Mouse (Mus musculus): Measurements from ENCODE around the gene Crybb2. TPM values are rescaled to one million over a fixed set of nuclear protein-coding genes. Genes with fewer than 3 reads are reported as not detected.
A peak's percentile ranks its signal among the peaks of the same experiment; 100 is the strongest.

The Crybb2 gene
- polyA plus RNA-seq, 1 experiment: not detected

DNA sequence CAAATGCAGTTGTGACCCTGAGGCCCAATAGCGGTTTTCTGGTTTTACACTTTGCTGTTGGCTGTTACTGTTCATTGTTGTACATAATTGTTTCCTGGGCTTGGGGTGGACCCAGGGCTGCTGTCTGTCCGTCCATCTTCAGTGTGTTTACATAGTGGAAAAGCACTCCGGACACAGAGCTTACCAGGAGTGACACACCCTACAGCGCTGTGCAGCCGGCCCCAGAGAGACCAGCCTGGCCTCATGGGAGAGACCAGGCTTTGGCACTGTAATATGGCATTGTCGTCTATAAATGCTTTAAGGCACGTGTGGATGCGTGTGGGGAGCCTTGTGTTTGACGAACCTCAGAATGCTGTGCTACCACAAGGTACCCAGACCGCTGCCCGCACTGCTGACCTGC lies 30.5 kb upstream of the Crybb2 start:
- Histone ChIP-seq H3K4me3 (replicated peaks; ENCODE audit: control insufficient read depth, low read depth, low read length) (no peak overlapping the region), H3K27ac (ENCODE audit: control insufficient read depth, insufficient read depth, low read depth, low read length, poor library complexity) (no peak overlapping the region), H3K4me1 (ENCODE audit: control insufficient read depth, insufficient read depth, low read length) (peaks cover 1% of the 10 kb centered on the region; the same call in 1 of the 2 replicates)
- 91% methylated on average over 11 of the region's 11 CpGs for WGBS
- no peak for TF ChIP-seq POLR2A (IDR thresholded peaks at IDR 0.05; ENCODE audit: borderline replicate concordance, control insufficient read depth, low read depth, low read length)

DNA sequence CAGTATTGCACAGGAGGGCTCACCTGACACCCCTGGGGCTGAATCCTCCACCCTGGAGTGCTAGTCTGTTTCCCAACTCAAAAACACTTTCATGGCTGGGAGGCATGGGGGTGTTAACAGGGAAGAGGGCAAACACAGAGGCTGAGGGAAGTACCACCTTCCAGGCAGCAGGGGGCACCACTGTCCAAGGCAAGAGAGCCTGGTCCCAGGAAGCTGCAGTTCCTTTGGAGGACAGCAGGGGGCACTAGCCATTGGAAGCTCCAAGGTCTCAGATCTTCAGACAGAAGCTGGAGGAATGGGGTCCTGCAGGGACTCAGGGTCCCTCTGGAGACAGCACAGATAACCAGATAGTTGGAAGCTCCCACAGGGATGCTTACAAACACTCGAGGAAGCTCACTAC lies 29.6 kb upstream of the Crybb2 start:
- no peak overlapping the region for H3K27ac ChIP-seq (ENCODE audit: control insufficient read depth, insufficient read depth, low read depth, low read length, poor library complexity)
- peaks cover 1% of the 10 kb centered on the region; the same call in 1 of the 2 replicates for H3K4me1 ChIP-seq (ENCODE audit: control insufficient read depth, insufficient read depth, low read length)
- TF ChIP-seq POLR2A (IDR thresholded peaks at IDR 0.05; ENCODE audit: borderline replicate concordance, control insufficient read depth, low read depth, low read length): no peak
- peak; percentile 100 for TF ChIP-seq CTCF (IDR thresholded peaks at IDR 0.05; ENCODE audit: control insufficient read depth, insufficient read depth, low read length)
- WGBS: 41% methylated on average over 1 of the region's 1 CpGs
- H3K4me3 ChIP-seq (replicated peaks; ENCODE audit: control insufficient read depth, low read depth, low read length): no peak overlapping the region

DNA sequence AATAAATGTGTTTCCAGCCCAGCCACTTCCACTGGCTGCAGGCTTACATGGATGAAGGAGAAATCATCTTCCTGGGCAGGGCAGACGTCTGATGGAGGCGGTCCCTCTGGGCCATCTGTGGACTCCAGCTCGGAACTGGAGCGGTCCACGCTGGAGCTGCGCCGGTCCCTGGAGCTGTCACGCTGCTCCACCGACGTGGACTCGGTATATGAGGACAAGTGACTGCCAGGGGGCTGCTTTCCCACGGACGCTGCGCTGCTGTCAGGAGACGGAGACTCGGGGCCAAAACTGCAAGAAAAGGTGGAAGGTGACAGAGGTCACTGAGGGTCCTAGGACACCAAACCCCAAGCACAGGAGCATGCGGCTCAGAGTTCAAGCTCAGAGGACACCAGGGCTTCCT lies 27.6 kb upstream of the Crybb2 start:
- TF ChIP-seq POLR2A (IDR thresholded peaks at IDR 0.05; ENCODE audit: borderline replicate concordance, control insufficient read depth, low read depth, low read length) (no peak), CTCF (IDR thresholded peaks at IDR 0.05; ENCODE audit: control insufficient read depth, insufficient read depth, low read length) (no peak)
- WGBS: 89% methylated on average over 17 of the region's 17 CpGs
- H3K4me1 ChIP-seq (ENCODE audit: control insufficient read depth, insufficient read depth, low read length): no peaks in the 10 kb centered on the region

DNA sequence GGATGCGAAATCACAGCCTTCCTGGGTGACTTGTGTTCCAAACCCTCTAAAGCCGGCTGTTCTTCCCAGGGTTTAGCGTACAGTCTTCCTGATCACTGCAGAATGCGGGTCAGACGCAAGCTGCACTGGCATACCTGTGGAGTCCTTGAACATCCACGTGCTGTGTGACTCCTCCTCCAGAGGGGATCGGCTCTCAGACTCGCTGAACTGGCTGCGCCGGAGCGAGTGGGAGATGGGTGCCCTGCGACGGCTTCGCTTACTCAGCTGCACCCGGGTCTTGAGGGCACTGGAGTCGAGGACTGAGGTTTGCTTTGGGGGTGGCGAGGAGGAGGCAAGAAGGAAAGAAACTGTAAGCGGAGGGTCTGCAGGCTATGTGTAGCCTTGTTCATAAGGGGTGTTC lies 25.5 kb upstream of the Crybb2 start:
- Histone ChIP-seq H3K4me3 (replicated peaks; ENCODE audit: control insufficient read depth, low read depth, low read length) (no peak overlapping the region), H3K4me1 (ENCODE audit: control insufficient read depth, insufficient read depth, low read length) (no peaks in the 10 kb centered on the region), H3K27ac (ENCODE audit: control insufficient read depth, insufficient read depth, low read depth, low read length, poor library complexity) (no peak overlapping the region)
- 92% methylated on average over 18 of the region's 18 CpGs for WGBS
- TF ChIP-seq POLR2A (IDR thresholded peaks at IDR 0.05; ENCODE audit: borderline replicate concordance, control insufficient read depth, low read depth, low read length): no peak
- TF ChIP-seq CTCF (IDR thresholded peaks at IDR 0.05; ENCODE audit: control insufficient read depth, insufficient read depth, low read length): no peak

More for the DNA sequence above, 27.6 kb upstream of the Crybb2 start:
- no peak overlapping the region for H3K27ac ChIP-seq (ENCODE audit: control insufficient read depth, insufficient read depth, low read depth, low read length, poor library complexity)
- no peak overlapping the region for H3K4me3 ChIP-seq (replicated peaks; ENCODE audit: control insufficient read depth, low read depth, low read length)

DNA sequence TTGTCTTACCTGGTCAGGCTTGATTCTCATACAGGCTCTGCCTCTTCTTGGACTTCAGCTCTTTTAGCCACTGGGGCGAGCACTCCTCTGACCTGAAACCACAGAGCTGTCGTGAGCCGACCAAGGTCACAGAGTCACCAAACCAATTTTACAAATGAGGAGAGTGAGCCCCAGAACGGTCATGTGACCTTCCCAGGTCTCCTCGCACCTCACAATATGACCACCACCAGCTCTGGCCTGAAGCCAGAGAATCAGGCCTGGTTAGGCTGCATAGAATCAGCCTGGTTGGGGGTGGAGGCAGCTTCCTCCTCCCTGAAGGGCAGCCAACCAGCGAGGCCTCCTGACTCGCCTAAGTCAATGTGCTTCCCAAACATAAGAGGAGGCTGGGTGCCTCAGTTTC lies 22.5 kb upstream of the Crybb2 start:
- TF ChIP-seq CTCF (IDR thresholded peaks at IDR 0.05; ENCODE audit: control insufficient read depth, insufficient read depth, low read length): no peak
- no peak for TF ChIP-seq POLR2A (IDR thresholded peaks at IDR 0.05; ENCODE audit: borderline replicate concordance, control insufficient read depth, low read depth, low read length)
- H3K27ac ChIP-seq (ENCODE audit: control insufficient read depth, insufficient read depth, low read depth, low read length, poor library complexity): no peak overlapping the region
- no peak overlapping the region for H3K4me3 ChIP-seq (replicated peaks; ENCODE audit: control insufficient read depth, low read depth, low read length)
- 76% methylated on average over 7 of the region's 7 CpGs for WGBS
- no peaks in the 10 kb centered on the region for H3K4me1 ChIP-seq (ENCODE audit: control insufficient read depth, insufficient read depth, low read length)

DNA sequence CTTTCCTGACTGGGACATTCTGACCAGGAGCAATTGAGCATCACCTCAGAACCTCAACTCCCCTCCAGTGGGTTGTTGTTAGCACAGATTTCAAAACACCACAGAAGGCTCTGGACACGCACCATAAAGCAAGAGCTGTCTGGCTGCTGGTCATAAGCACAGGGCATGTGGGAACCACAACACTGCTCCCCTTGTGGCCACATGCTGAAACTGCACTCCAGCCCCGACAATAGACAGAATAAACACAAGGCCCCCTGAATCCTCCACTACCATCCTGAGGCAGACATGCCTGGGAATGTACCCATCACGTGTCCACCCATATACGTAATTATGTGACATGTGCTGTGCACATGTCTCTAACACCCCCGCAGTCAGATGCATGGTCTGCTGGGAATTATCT lies 21.2 kb upstream of the Crybb2 start:
- Histone ChIP-seq H3K4me3 (replicated peaks; ENCODE audit: control insufficient read depth, low read depth, low read length) (no peak overlapping the region), H3K4me1 (ENCODE audit: control insufficient read depth, insufficient read depth, low read length) (no peaks in the 10 kb centered on the region), H3K27ac (ENCODE audit: control insufficient read depth, insufficient read depth, low read depth, low read length, poor library complexity) (no peak overlapping the region)
- 69% methylated on average over 5 of the region's 5 CpGs for WGBS
- TF ChIP-seq CTCF (IDR thresholded peaks at IDR 0.05; ENCODE audit: control insufficient read depth, insufficient read depth, low read length) (peak; percentile 66), POLR2A (IDR thresholded peaks at IDR 0.05; ENCODE audit: borderline replicate concordance, control insufficient read depth, low read depth, low read length) (no peak)

DNA sequence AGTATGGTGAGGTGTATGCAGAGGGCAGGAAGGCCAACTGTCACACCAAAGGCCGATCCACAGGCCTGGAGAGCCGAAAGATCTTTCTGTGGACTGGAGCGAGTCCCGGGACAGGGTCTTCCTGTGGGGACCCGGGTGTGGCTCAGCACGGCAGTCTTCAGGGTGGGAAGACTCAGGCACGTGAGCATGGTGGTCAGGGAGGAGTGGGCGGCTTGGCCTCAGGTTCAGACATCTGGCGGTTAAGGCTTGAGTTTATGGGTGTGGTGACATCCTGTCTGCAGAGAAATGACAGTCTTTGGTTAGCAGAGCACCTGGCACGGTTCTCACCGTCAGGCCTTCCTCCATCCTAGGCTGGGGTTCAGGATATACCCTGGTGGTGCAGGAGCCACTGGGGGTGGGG lies 20.8 kb upstream of the Crybb2 start:
- Histone ChIP-seq H3K4me3 (replicated peaks; ENCODE audit: control insufficient read depth, low read depth, low read length) (no peak overlapping the region), H3K4me1 (ENCODE audit: control insufficient read depth, insufficient read depth, low read length) (no peaks in the 10 kb centered on the region), H3K27ac (ENCODE audit: control insufficient read depth, insufficient read depth, low read depth, low read length, poor library complexity) (no peak overlapping the region)
- WGBS: 83% methylated on average over 11 of the region's 11 CpGs
- no peak for TF ChIP-seq POLR2A (IDR thresholded peaks at IDR 0.05; ENCODE audit: borderline replicate concordance, control insufficient read depth, low read depth, low read length)
- TF ChIP-seq CTCF (IDR thresholded peaks at IDR 0.05; ENCODE audit: control insufficient read depth, insufficient read depth, low read length): no peak

DNA sequence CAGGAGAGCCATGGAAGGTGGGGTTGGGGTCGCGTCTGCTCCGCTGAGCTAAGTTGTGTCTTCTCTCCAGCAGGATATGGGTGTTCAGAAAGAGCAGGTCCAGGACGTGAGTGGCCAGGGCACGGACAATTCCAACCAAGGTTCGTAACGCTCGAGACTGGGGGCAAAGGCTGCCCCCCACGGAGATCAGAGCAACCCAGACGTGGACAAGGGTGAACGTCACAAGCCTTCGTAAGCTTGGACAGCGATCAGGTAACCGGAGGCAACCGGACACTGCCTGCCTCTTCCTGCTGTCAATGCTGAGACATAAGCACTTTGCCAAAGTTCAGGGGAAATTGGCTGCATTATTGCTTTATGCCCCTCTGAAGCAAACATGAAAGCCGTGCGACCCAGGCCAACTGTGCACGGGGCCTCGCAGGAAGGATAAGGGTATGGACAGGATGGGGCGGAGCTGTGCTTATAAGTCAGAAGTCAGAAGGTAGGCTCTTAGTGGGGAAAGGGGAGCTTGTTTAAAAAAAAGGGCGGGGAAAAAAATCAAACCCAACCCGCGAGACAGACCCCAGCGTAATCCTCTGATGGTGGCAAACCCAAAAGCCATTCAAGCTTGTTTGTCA lies 20.3 kb upstream of the Crybb2 start:
- no peaks in the 10 kb centered on the region for H3K4me1 ChIP-seq (ENCODE audit: control insufficient read depth, insufficient read depth, low read length)
- TF ChIP-seq CTCF (IDR thresholded peaks at IDR 0.05; ENCODE audit: control insufficient read depth, insufficient read depth, low read length) (no peak), POLR2A (IDR thresholded peaks at IDR 0.05; ENCODE audit: borderline replicate concordance, control insufficient read depth, low read depth, low read length) (no peak)
- H3K27ac ChIP-seq (ENCODE audit: control insufficient read depth, insufficient read depth, low read depth, low read length, poor library complexity): no peak overlapping the region
- H3K4me3 ChIP-seq (replicated peaks; ENCODE audit: control insufficient read depth, low read depth, low read length): no peak overlapping the region
- WGBS: 91% methylated on average over 24 of the region's 24 CpGs

DNA sequence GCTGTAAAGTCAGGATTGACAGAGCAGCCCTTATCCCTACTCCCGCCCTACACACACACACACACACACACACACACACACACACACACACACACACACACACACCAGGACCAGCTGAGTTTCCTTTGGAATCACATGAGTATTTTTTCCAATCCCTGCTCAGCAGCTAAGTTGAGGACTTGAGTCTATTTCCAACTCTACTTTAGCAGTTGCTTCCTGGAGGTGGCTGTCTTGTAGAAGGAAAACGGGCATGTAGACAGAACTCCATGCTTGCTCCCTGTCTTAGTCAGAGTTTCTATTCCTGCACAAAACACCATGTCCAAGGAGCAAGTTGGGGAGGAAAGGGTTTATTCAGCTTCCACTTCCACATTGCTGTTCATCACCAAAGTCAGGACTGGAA lies 17.5 kb upstream of the Crybb2 start:
- 91% methylated on average over 2 of the region's 2 CpGs for WGBS
- no peak for TF ChIP-seq CTCF (IDR thresholded peaks at IDR 0.05; ENCODE audit: control insufficient read depth, insufficient read depth, low read length)
- no peak for TF ChIP-seq POLR2A (IDR thresholded peaks at IDR 0.05; ENCODE audit: borderline replicate concordance, control insufficient read depth, low read depth, low read length)
- no peak overlapping the region for H3K27ac ChIP-seq (ENCODE audit: control insufficient read depth, insufficient read depth, low read depth, low read length, poor library complexity)
- no peaks in the 10 kb centered on the region for H3K4me1 ChIP-seq (ENCODE audit: control insufficient read depth, insufficient read depth, low read length)
- no peak overlapping the region for H3K4me3 ChIP-seq (replicated peaks; ENCODE audit: control insufficient read depth, low read depth, low read length)

Data from bone marrow, adult 2 months (tissue).